Mouse (Mus musculus): ENCODE results near the gene Spred2.

GRCm38 (mm10) chr11:20002883-20003282 is 78.7 kb downstream of the Spred2 start:
- TF ChIP-seq CTCF (IDR thresholded peaks at IDR 0.05; ENCODE audit: low read depth): no peak
- TF ChIP-seq EP300 (optimal IDR thresholded peaks at IDR 0.05): no peak

Measured in stomach, postnatal 0 days (tissue).